In the genomic region with DNA sequence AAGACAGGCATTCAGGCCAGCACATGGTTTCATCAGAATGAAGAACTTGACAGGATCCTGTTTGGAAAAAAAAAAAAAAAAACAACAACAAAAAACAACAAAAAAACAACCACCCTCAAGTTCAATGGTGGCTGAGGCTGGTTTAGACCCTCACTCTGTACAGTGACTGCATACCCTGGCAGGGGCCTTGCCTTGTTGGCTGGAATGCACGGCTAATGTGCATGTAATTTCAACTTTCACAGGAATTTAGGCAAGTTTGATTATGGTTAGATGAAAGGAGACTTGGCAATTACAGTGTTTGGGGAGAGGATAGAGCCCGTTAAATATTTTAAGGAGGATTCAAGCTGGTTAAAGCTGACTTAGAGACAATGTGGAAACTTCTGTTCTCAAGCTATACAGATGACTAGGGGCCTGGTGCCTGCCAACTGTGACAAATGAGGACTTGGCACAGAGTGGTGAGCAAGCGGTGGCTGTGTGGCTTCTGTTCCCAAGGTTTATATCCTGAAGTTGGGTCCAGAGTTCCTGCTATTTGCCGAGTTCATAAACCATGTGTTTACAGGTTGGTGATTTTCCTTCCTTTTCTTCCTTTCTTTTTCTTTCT, we compare ENCODE assay signal across 8 mouse cellular contexts. TPM values are rescaled to one million over a fixed set of nuclear protein-coding genes. Genes with fewer than 3 reads are reported as not detected.
DNase-seq lines count a peak whose midpoint lies in the region; ATAC-seq and TF ChIP-seq lines count a peak whose summit lies in the region.

No protein-coding gene starts in this region.

- no peak for ATAC-seq in heart, embryonic 14.5 days (ENCODE audit: insufficient number of reproducible peaks, insufficient read depth, low FRiP score, low read depth)

- TF ChIP-seq CTCF in embryonic fibroblast, embryonic 13.5 days (IDR thresholded peaks at IDR 0.05; ENCODE audit: borderline replicate concordance, insufficient read depth, low read length) = no peak

- H3K9ac ChIP-seq in heart, embryonic 14.5 days (ENCODE audit: low read length) = no peak overlapping the region

- WGBS in heart, embryonic 14.5 days = 58% methylated on average over 4 of the region's 4 CpGs

- TF ChIP-seq POLR2A in embryonic fibroblast, embryonic 13.5 days (IDR thresholded peaks at IDR 0.05; ENCODE audit: low read depth, low read length) = no peak

- no peaks in the 10 kb centered on the region for H3K36me3 ChIP-seq in heart, embryonic 14.5 days (ENCODE audit: control insufficient read depth, insufficient read depth, low read length)

- H3K4me2 ChIP-seq in heart, embryonic 14.5 days (ENCODE audit: low read length) = 0 out of 2 replicates have a peak overlapping the region, but pooled peaks have one; percentile 4

- H3K27me3 ChIP-seq in heart, embryonic 14.5 days (ENCODE audit: control insufficient read depth, insufficient read depth, low read length) = no peaks in the 10 kb centered on the region

- no peak overlapping the region for H3K4me3 ChIP-seq in heart, embryonic 14.5 days (ENCODE audit: control insufficient read depth in 1 of 2, insufficient read depth in 1 of 2, low read depth in 1 of 2, low read length in 2 of 2)
- H3K4me3 ChIP-seq in embryonic fibroblast, embryonic 13.5 days (ENCODE audit: insufficient read depth, low read length) = peak overlapping the region; percentile 30

- no peaks in the 10 kb centered on the region for H3K9me3 ChIP-seq in heart, embryonic 14.5 days (ENCODE audit: control insufficient read depth, low read length)

- no peak overlapping the region for H3K27ac ChIP-seq in heart, embryonic 14.5 days (replicated peaks in 1 of 2; ENCODE audit: control insufficient read depth in 1 of 2, insufficient read depth in 1 of 2, low read depth in 2 of 2, low read length in 2 of 2)
- peak overlapping the region; percentile 74 for H3K27ac ChIP-seq in embryonic fibroblast, embryonic 13.5 days (ENCODE audit: insufficient read depth, low read length)

- DNase-seq in heart, adult 8-10 months (ENCODE audit: low spot score) = no peak
- DNase-seq in adipocyte (ENCODE audit: low spot score) (peak; percentile 88), liver (no peak)
- peak; percentile 11 for DNase-seq in kidney, postnatal 10 days
- DNase-seq in urinary bladder, postnatal 4 days (ENCODE audit: low spot score in 2 of 2) = no peak
- DNase-seq in left cerebral cortex, adult 18-20 months (ENCODE audit: low spot score in 2 of 2) = no peak

- H3K4me1 ChIP-seq in heart, embryonic 14.5 days (ENCODE audit: control insufficient read depth in 2 of 2, insufficient read depth in 2 of 2, low read length in 2 of 2) = no peaks in the 10 kb centered on the region; a peak in 2 of 4 replicates
- H3K4me1 ChIP-seq in embryonic fibroblast, embryonic 13.5 days (ENCODE audit: control insufficient read depth, insufficient read depth, low read length) = no peaks in the 10 kb centered on the region

RNA-seq across cellular contexts. Expression of gene Sec16b, which starts 0.6 kb away (rescaled TPM):
- 1.2 TPM in 2 replicates for polyA plus RNA-seq in heart, embryonic 14.5 days (2014; fragmentation: Nextera tagmentation; extraction: Ambion mirVana)
- 1 to 10 TPM in 1 of 4 experiments, under 1 TPM in 3; 0.82 to 1.9 (median 0.86) TPM for total RNA-seq in heart, adult 8-10 months (2022)
- polyA plus RNA-seq in embryonic fibroblast, embryonic 13.5 days (2011; ENCODE audit: insufficient read length, low read depth, missing spikeins) = 9.8 and 13.9 TPM in 2 replicates
- total RNA-seq in left cerebral cortex, adult 18-20 months (2021) = 1 to 10 TPM; 1.4 to 1.8 TPM

RNA-seq across cellular contexts. Expression of gene Cryzl2, which starts 48.7 kb away (rescaled TPM):
- 37.9 and 39.2 TPM in 2 replicates for polyA plus RNA-seq in heart, embryonic 14.5 days (2014; fragmentation: Nextera tagmentation; extraction: Ambion mirVana)
- total RNA-seq in heart, adult 8-10 months (2022) = 10 to 100 TPM in 3 of 4 experiments, 1 to 10 TPM in 1; 9.6 to 11.9 (median 10.7) TPM
- polyA plus RNA-seq in embryonic fibroblast, embryonic 13.5 days (2011; ENCODE audit: insufficient read length, low read depth, missing spikeins) = 7.6 and 9.8 TPM in 2 replicates
- total RNA-seq in left cerebral cortex, adult 18-20 months (2021) = 1 to 10 TPM; 6.0 to 6.3 TPM

Comparison
In these comparisons a context has a peak if more than half of its experiments do, and no peak if none do; other contexts are left out.
1. DNase-seq: peak in adipocyte (single experiment) and kidney, postnatal 10 days (single experiment); none in heart, adult 8-10 months (single experiment), urinary bladder, postnatal 4 days (0 of 2), left cerebral cortex, adult 18-20 months (0 of 2) and liver (single experiment).